Mouse (Mus musculus) cerebellum, postnatal 36 days (tissue): Measurements from ENCODE around the gene Sh2d3c.

ENCODE experiments used
- DNase-seq, 2 experiments: peaks; one replicate each; pipeline ENCODE4 v3.0.0; 2021 to 2022; ENCODE audit warnings: mixed read lengths in 2 of 2

Gene Sh2d3c

DNA sequence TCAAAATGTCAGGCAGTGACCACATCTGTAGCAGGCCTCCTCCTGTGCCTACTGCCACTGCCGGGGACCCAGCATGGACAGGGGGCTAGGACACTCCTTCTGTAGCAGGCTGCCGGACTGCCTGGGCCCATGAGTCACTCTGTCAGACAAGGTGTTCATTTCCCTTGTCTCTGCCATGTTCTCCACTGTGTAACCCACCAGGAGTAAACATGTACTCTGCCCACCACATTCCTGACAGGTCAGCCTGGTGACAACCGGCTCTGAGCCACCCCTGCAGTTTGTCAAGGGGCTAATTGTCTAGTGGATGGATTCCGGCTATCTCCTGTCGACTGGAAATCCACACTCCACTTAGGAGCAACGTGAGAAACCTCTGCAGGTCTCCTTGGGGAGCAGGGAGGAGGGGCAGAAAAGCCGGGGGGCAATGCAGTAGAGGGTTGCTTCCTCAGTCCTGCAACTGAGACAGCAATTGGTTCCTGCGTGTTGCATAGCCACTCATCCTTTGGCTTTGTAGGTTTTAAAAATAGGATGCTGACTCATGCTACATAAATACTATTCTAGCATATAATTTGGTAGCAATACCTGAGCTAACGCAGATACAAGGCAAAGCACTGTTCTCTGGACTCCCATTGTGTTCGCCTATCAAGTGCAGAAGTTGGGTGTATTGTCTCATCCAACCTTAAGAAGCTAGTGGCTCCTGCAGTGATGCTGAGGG is 77.6 kb downstream of the Sh2d3c start:
- DNase-seq: no peak
